In genomic region chr4:100963796-100964195, GRCm38 (mm10) we compare ENCODE assay signal across 25 mouse cellular contexts. TPM values are rescaled to one million over a fixed set of nuclear protein-coding genes. Genes with fewer than 3 reads are reported as not detected.
A peak's percentile ranks its signal among the peaks of the same experiment; 100 is the strongest.
DNase-seq lines count a peak whose midpoint lies in the region; ATAC-seq lines count a peak whose summit lies in the region.
"Had no signal": no experiment of that assay in that cellular context is flagged by ENCODE, and none has a peak within 500 bp of the region (broad histone marks: within the 10 kb centered on the region; RNA-seq: fewer than 3 reads in every experiment).

No protein-coding gene starts in this region.

- ATAC-seq in embryonic facial prominence, embryonic 11.5 days (replicated peaks; ENCODE audit: insufficient number of reproducible peaks, low FRiP score, low TSS enrichment, low read depth): no peak
- ATAC-seq in embryonic facial prominence, embryonic 12.5 days (ENCODE audit: insufficient number of reproducible peaks, insufficient read depth, low FRiP score, low TSS enrichment): no peak
- ATAC-seq in embryonic facial prominence, embryonic 15.5 days (ENCODE audit: insufficient number of reproducible peaks, low FRiP score, low TSS enrichment, low read depth): no peak
- ATAC-seq: activated CD4-positive, CD25-positive, alpha-beta regulatory T cell, adult 4 months; forebrain, embryonic 13.5 days; forebrain, embryonic 16.5 days; hindbrain, embryonic 16.5 days; intestine, embryonic 15.5 days had no signal

- no peak overlapping the region for H3K27ac ChIP-seq in embryonic facial prominence, embryonic 11.5 days (replicated peaks; ENCODE audit: low read depth, low read length)
- H3K27ac ChIP-seq in embryonic facial prominence, embryonic 10.5 days (replicated peaks): no peak overlapping the region
- peak overlapping the region; percentile 65; the same call in 1 of the 2 replicates for H3K27ac ChIP-seq in embryonic facial prominence, embryonic 12.5 days
- peak overlapping the region; percentile 70 for H3K27ac ChIP-seq in embryonic facial prominence, embryonic 15.5 days (replicated peaks)
- H3K27ac ChIP-seq: forebrain, embryonic 10.5 days; forebrain, embryonic 13.5 days; heart, embryonic 15.5 days; hindbrain, embryonic 10.5 days; hindbrain, embryonic 13.5 days; intestine, embryonic 15.5 days had no signal

- DNase-seq in embryonic facial prominence, embryonic 11.5 days (ENCODE audit: low spot score): peak; percentile 65
- no peak for DNase-seq in embryonic facial prominence, embryonic 10.5 days (ENCODE audit: low spot score)
- DNase-seq in ovary, postnatal 36 days (ENCODE audit: low spot score): no peak
- no peak for DNase-seq in adipocyte (ENCODE audit: low spot score)
- DNase-seq: adrenal gland, postnatal 10 days; adrenal gland, postnatal 36 days; cerebellum, adult 18-20 months; cerebellum, adult 9-10 months; cerebellum, postnatal 14 days; gastrocnemius, postnatal 10 days; heart, adult 11 months; heart, postnatal 10 days; heart, postnatal 36 days had no signal

- WGBS in embryonic facial prominence, embryonic 11.5 days: 75% methylated on average over 8 of the region's 8 CpGs
- 81% methylated on average over 8 of the region's 8 CpGs for WGBS in embryonic facial prominence, embryonic 10.5 days
- WGBS in embryonic facial prominence, embryonic 12.5 days: 60% methylated on average over 8 of the region's 8 CpGs
- 36% methylated on average over 8 of the region's 8 CpGs for WGBS in embryonic facial prominence, embryonic 15.5 days

- no peak overlapping the region for H3K9ac ChIP-seq in embryonic facial prominence, embryonic 11.5 days (replicated peaks; ENCODE audit: low read length)
- no peak overlapping the region for H3K9ac ChIP-seq in embryonic facial prominence, embryonic 12.5 days
- no peak overlapping the region for H3K9ac ChIP-seq in embryonic facial prominence, embryonic 15.5 days
- H3K9ac ChIP-seq: forebrain, embryonic 13.5 days; heart, embryonic 12.5 days; heart, embryonic 15.5 days; hindbrain, embryonic 13.5 days; intestine, embryonic 15.5 days had no signal

- no peaks in the 10 kb centered on the region for H3K27me3 ChIP-seq in embryonic facial prominence, embryonic 11.5 days (ENCODE audit: control insufficient read depth, insufficient read depth, low read length)
- H3K27me3 ChIP-seq in embryonic facial prominence, embryonic 10.5 days (replicated peaks; ENCODE audit: low read depth, poor library complexity, severe bottlenecking): no peaks in the 10 kb centered on the region
- no peaks in the 10 kb centered on the region for H3K27me3 ChIP-seq in embryonic facial prominence, embryonic 12.5 days
- H3K27me3 ChIP-seq in embryonic facial prominence, embryonic 15.5 days: no peaks in the 10 kb centered on the region
- H3K27me3 ChIP-seq: forebrain, embryonic 13.5 days; heart, embryonic 12.5 days; heart, embryonic 15.5 days; hindbrain, embryonic 13.5 days; intestine, embryonic 15.5 days had no signal

- H3K36me3 ChIP-seq in embryonic facial prominence, embryonic 11.5 days (replicated peaks; ENCODE audit: control insufficient read depth, insufficient read depth, low read depth, low read length): no peaks in the 10 kb centered on the region
- peaks cover 94% of the 10 kb centered on the region for H3K36me3 ChIP-seq in embryonic facial prominence, embryonic 10.5 days (replicated peaks)
- H3K36me3 ChIP-seq in embryonic facial prominence, embryonic 12.5 days: peaks cover 52% of the 10 kb centered on the region
- peaks cover 56% of the 10 kb centered on the region for H3K36me3 ChIP-seq in embryonic facial prominence, embryonic 15.5 days

- H3K4me3 ChIP-seq in embryonic facial prominence, embryonic 11.5 days (ENCODE audit: low read depth, low read length): no peak overlapping the region
- H3K4me3 ChIP-seq in embryonic facial prominence, embryonic 10.5 days: no peak overlapping the region
- H3K4me3 ChIP-seq in embryonic facial prominence, embryonic 12.5 days: no peak overlapping the region
- H3K4me3 ChIP-seq in embryonic facial prominence, embryonic 15.5 days (replicated peaks): no peak overlapping the region
- H3K4me3 ChIP-seq: forebrain, embryonic 10.5 days; forebrain, embryonic 13.5 days; heart, embryonic 12.5 days; heart, embryonic 15.5 days; hindbrain, embryonic 10.5 days; hindbrain, embryonic 13.5 days; intestine, embryonic 15.5 days had no signal

- H3K9me3 ChIP-seq in embryonic facial prominence, embryonic 11.5 days (replicated peaks; ENCODE audit: control insufficient read depth, low read length): no peaks in the 10 kb centered on the region
- H3K9me3 ChIP-seq in embryonic facial prominence, embryonic 10.5 days: no peaks in the 10 kb centered on the region
- H3K9me3 ChIP-seq in embryonic facial prominence, embryonic 12.5 days: no peaks in the 10 kb centered on the region
- H3K9me3 ChIP-seq in embryonic facial prominence, embryonic 15.5 days (replicated peaks): no peaks in the 10 kb centered on the region
- H3K9me3 ChIP-seq: forebrain, embryonic 10.5 days; forebrain, embryonic 13.5 days; heart, embryonic 12.5 days; heart, embryonic 15.5 days; hindbrain, embryonic 10.5 days; hindbrain, embryonic 13.5 days; intestine, embryonic 15.5 days had no signal

- no peak overlapping the region for H3K4me2 ChIP-seq in embryonic facial prominence, embryonic 11.5 days (ENCODE audit: low read depth, low read length)
- no peak overlapping the region for H3K4me2 ChIP-seq in embryonic facial prominence, embryonic 12.5 days (replicated peaks)
- no peak overlapping the region for H3K4me2 ChIP-seq in embryonic facial prominence, embryonic 15.5 days (replicated peaks)
- H3K4me2 ChIP-seq: forebrain, embryonic 13.5 days; heart, embryonic 12.5 days; heart, embryonic 15.5 days; hindbrain, embryonic 13.5 days; intestine, embryonic 15.5 days had no signal

- H3K4me1 ChIP-seq in embryonic facial prominence, embryonic 11.5 days (ENCODE audit: control insufficient read depth, insufficient read depth, low read length): no peaks in the 10 kb centered on the region
- H3K4me1 ChIP-seq in embryonic facial prominence, embryonic 10.5 days: peaks cover 9% of the 10 kb centered on the region
- H3K4me1 ChIP-seq in embryonic facial prominence, embryonic 12.5 days: peaks cover 10% of the 10 kb centered on the region; the same call in 1 of the 2 replicates
- peaks cover 30% of the 10 kb centered on the region for H3K4me1 ChIP-seq in embryonic facial prominence, embryonic 15.5 days
- H3K4me1 ChIP-seq: forebrain, embryonic 10.5 days; hindbrain, embryonic 10.5 days; intestine, embryonic 15.5 days had no signal

RNA-seq across cellular contexts. Expression of gene Gm10577, which starts 56.7 kb away (rescaled TPM):
- polyA plus RNA-seq in embryonic facial prominence, embryonic 11.5 days (2014; fragmentation: Nextera tagmentation; extraction: Ambion mirVana): not detected in 2 replicates
- not detected in 2 replicates for polyA plus RNA-seq in embryonic facial prominence, embryonic 10.5 days (2016; fragmentation: Nextera tagmentation; extraction: Ambion mirVana)
- polyA plus RNA-seq in embryonic facial prominence, embryonic 12.5 days (2016; fragmentation: Nextera tagmentation; extraction: Ambion mirVana): not detected in 2 replicates
- polyA plus RNA-seq in embryonic facial prominence, embryonic 15.5 days (2015; fragmentation: Nextera tagmentation; extraction: Ambion mirVana): not detected in 2 replicates
- polyA plus RNA-seq: activated CD4-positive, CD25-positive, alpha-beta regulatory T cell, adult 4 months; forebrain, embryonic 10.5 days; forebrain, embryonic 13.5 days; forebrain, embryonic 16.5 days; heart, embryonic 12.5 days; heart, embryonic 15.5 days; hindbrain, embryonic 10.5 days; hindbrain, embryonic 13.5 days; hindbrain, embryonic 16.5 days; intestine, embryonic 15.5 days had no signal

Comparison
In these comparisons a context has a peak if more than half of its experiments do, and no peak if none do; other contexts are left out.
1. H3K27ac ChIP-seq: peak in embryonic facial prominence, embryonic 12.5 days (single experiment) and embryonic facial prominence, embryonic 15.5 days (single experiment); none in embryonic facial prominence, embryonic 11.5 days (single experiment) and embryonic facial prominence, embryonic 10.5 days (single experiment).